ENCODE assay signal across 8 mouse cellular contexts in genomic region chr13:34162491-34163303, GRCm38 (mm10). TPM values are rescaled to one million over a fixed set of nuclear protein-coding genes. Genes with fewer than 3 reads are reported as not detected.
A peak's percentile ranks its signal among the peaks of the same experiment; 100 is the strongest.
DNase-seq lines count a peak whose midpoint lies in the region; ATAC-seq and TF ChIP-seq lines count a peak whose summit lies in the region.

Psmg4 (plus strand) TSS chr13:34162964.

- peak within 1 kb of the TSS; percentile 82 for H3K27ac ChIP-seq in heart, embryonic 11.5 days (ENCODE audit: low read depth, low read length)
- peak within 1 kb of the TSS; percentile 97 for H3K27ac ChIP-seq in kidney, embryonic 16.5 days (ENCODE audit: low read length)

- no peaks in the 10 kb centered on the region for H3K27me3 ChIP-seq in erythroblast, embryonic 14.5 days (ENCODE audit: control insufficient read depth)
- H3K27me3 ChIP-seq in heart, embryonic 11.5 days (ENCODE audit: control insufficient read depth, insufficient read depth, low read length), result no peaks in the 10 kb centered on the region
- H3K27me3 ChIP-seq in kidney, embryonic 16.5 days (ENCODE audit: insufficient read depth, low read length), result no peaks in the 10 kb centered on the region

- peak; percentile 94 for DNase-seq in CD4-positive helper T cell, adult 2 months (ENCODE audit: low read depth, low spot score)
- peak; percentile 95 for DNase-seq in brain, embryonic 14.5 days (ENCODE audit: low read depth)
- DNase-seq in liver, result peak; percentile 95
- peak; percentile 71 to 94 for DNase-seq in monocyte, adult 2 months (ENCODE audit: low read depth in 1 of 2, low spot score in 2 of 2)
- DNase-seq in spleen, postnatal 14 days (ENCODE audit: low spot score in 2 of 2), result peak; percentile 90 to 92

- peaks cover 29% of the 10 kb centered on the region for H3K4me1 ChIP-seq in erythroblast, embryonic 14.5 days (ENCODE audit: control insufficient read depth)
- H3K4me1 ChIP-seq in heart, embryonic 11.5 days (ENCODE audit: control insufficient read depth, insufficient read depth, low read length), result peaks cover 10% of the 10 kb centered on the region; the same call in 1 of the 2 replicates
- H3K4me1 ChIP-seq in kidney, embryonic 16.5 days (ENCODE audit: insufficient read depth, low read length), result peaks cover 13% of the 10 kb centered on the region

- 3% methylated on average over 44 of the region's 44 CpGs for WGBS in heart, embryonic 11.5 days (ENCODE audit: insufficient replicate concordance)
- 2% methylated on average over 44 of the region's 44 CpGs for WGBS in kidney, embryonic 16.5 days

- no peaks in the 10 kb centered on the region for H3K9me3 ChIP-seq in erythroblast, embryonic 14.5 days (ENCODE audit: control insufficient read depth, low read length)
- H3K9me3 ChIP-seq in heart, embryonic 11.5 days (replicated peaks; ENCODE audit: control insufficient read depth, low read length), result no peaks in the 10 kb centered on the region
- peaks cover 8% of the 10 kb centered on the region; the same call in 1 of the 2 replicates for H3K9me3 ChIP-seq in kidney, embryonic 16.5 days (ENCODE audit: low read length)

- peak; percentile 95 for ATAC-seq in heart, embryonic 11.5 days (replicated peaks; ENCODE audit: insufficient number of reproducible peaks, low FRiP score, low TSS enrichment)
- peak; percentile 96 for ATAC-seq in kidney, embryonic 16.5 days (ENCODE audit: low FRiP score, low TSS enrichment)

- peak within 1 kb of the TSS; percentile 77 for H3K4me3 ChIP-seq in erythroblast, embryonic 14.5 days (replicated peaks)
- H3K4me3 ChIP-seq in heart, embryonic 11.5 days (ENCODE audit: low read depth, low read length), result peak within 1 kb of the TSS; percentile 62
- H3K4me3 ChIP-seq in kidney, embryonic 16.5 days (ENCODE audit: low read length), result peak within 1 kb of the TSS; percentile 82

- no peak for TF ChIP-seq CTCF in brain, embryonic 14.5 days (IDR thresholded peaks at IDR 0.05; ENCODE audit: borderline replicate concordance, extremely low read depth, insufficient read depth, insufficient read length)

- H3K36me3 ChIP-seq in erythroblast, embryonic 14.5 days (ENCODE audit: control insufficient read depth), result peaks cover 8% of the 10 kb centered on the region
- peaks cover 5% of the 10 kb centered on the region; the same call in 1 of the 2 replicates for H3K36me3 ChIP-seq in heart, embryonic 11.5 days (ENCODE audit: control insufficient read depth, insufficient read depth, low read length)
- peaks cover 11% of the 10 kb centered on the region for H3K36me3 ChIP-seq in kidney, embryonic 16.5 days (ENCODE audit: insufficient read depth, low read length)

- TF ChIP-seq POLR2A in brain, embryonic 14.5 days (IDR thresholded peaks at IDR 0.05; ENCODE audit: borderline replicate concordance, extremely low read depth, insufficient read depth, insufficient read length, poor library complexity, severe bottlenecking), result peak; percentile 58; the same call in 1 of the 2 replicates

- H3K9ac ChIP-seq in heart, embryonic 11.5 days (ENCODE audit: low read depth, low read length), result peak within 1 kb of the TSS; percentile 76
- peak within 1 kb of the TSS; percentile 81 for H3K9ac ChIP-seq in kidney, embryonic 16.5 days (replicated peaks; ENCODE audit: low read length)

- peak within 1 kb of the TSS; percentile 66 for H3K4me2 ChIP-seq in heart, embryonic 11.5 days
- H3K4me2 ChIP-seq in kidney, embryonic 16.5 days (replicated peaks; ENCODE audit: low read depth, low read length), result peak within 1 kb of the TSS; percentile 65

RNA-seq across cellular contexts. Expression of gene Psmg4, which starts in this region (rescaled TPM):
- 113 and 208 TPM in 2 replicates for polyA plus RNA-seq in brain, embryonic 14.5 days (2012; rRNA removed)
- polyA plus RNA-seq in erythroblast, embryonic 14.5 days (2012), result 3.3 and 3.9 TPM in 2 replicates
- 59.0 and 66.1 TPM in 2 replicates for polyA plus RNA-seq in heart, embryonic 11.5 days (2014; fragmentation: Nextera tagmentation; extraction: Ambion mirVana)
- polyA plus RNA-seq in kidney, embryonic 16.5 days (2015; fragmentation: Nextera tagmentation; extraction: Ambion mirVana), result 67.4 and 74.9 TPM in 2 replicates

Comparison
In these comparisons a context has a peak if more than half of its experiments do, and no peak if none do; other contexts are left out.
1. Peak in every context shown above with its lines: DNase-seq, ATAC-seq, H3K4me3 ChIP-seq and H3K27ac ChIP-seq.
2. RNA of gene Psmg4 (polyA plus RNA-seq): 113 to 208 TPM in brain, embryonic 14.5 days, 67.4 to 74.9 TPM in kidney, embryonic 16.5 days and 59.0 to 66.1 TPM in heart, embryonic 11.5 days; 3.3 to 3.9 TPM in erythroblast, embryonic 14.5 days; every median in the first group is over 10 times any median in the second.